Mouse (Mus musculus) adrenal gland, postnatal 25 days (tissue): ENCODE measurements around the gene Rassf1. TPM values are rescaled to one million over a fixed set of nuclear protein-coding genes. Genes with fewer than 3 reads are reported as not detected.
A peak's percentile ranks its signal among the peaks of the same experiment; 100 is the strongest.

Source experiments
- DNase-seq: peaks from one replicate; pipeline ENCODE4 v3.0.0; 2021; ENCODE audit warnings: mixed read lengths
- total RNA-seq: library from RNA; stranded (reverse); gene quantifications from 2 replicates; pipeline ENCODE4 v1.2.3, GENCODE M21; 2021

Rassf1 gene
- total RNA-seq, 1 experiment from 2014 or later, result 24.7 TPM

DNA sequence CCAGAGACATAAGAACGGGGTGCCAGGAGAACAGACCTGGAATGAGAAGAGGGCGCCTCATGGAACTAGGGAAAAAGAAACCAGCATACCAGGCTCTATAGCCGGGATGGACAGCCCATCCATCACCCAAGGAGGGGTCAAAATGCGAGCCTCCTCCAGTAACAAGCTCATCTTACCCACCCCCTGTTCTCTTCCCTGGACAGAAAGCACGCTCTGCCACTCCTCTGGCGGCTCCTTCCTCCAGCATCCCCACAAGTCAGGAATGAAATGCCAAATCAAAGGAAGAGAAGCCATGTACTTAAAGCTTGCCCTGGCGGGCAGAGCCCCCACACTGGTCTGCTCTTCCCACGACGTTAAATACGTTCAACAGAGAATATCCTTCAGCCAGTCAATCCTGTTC, 10.3 kb upstream of the Rassf1 start:
- no peak for DNase-seq

GRCm38 (mm10) chr9:107541474-107542351, 9.6 kb upstream of the Rassf1 start, which contains the start of the genes Cyb561d2 and Nprl2:
Cyb561d2 (minus strand) TSS chr9:107542193.
Nprl2 (plus strand) TSS chr9:107542226.
- peak; percentile 94 for DNase-seq

DNA sequence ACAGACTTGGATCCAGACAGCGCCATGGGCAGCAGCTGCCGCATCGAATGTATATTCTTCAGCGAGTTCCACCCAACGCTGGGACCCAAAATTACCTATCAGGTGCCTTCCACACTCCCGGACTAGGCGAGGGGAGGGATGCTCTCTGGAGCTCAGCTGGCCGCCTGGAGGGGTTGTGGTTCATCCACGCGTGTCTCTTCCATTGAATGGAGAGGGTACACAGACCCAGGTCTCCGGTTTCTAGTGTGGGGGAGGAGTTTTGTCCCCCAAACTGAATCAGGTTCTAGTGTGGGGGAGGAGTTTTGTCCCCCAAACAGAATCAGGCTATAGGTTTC, 9.0 kb upstream of the Rassf1 start:
- DNase-seq, result no peak

GRCm38 (mm10) chr9:107542721-107543120, 8.6 kb upstream of the Rassf1 start:
- no peak for DNase-seq

DNA sequence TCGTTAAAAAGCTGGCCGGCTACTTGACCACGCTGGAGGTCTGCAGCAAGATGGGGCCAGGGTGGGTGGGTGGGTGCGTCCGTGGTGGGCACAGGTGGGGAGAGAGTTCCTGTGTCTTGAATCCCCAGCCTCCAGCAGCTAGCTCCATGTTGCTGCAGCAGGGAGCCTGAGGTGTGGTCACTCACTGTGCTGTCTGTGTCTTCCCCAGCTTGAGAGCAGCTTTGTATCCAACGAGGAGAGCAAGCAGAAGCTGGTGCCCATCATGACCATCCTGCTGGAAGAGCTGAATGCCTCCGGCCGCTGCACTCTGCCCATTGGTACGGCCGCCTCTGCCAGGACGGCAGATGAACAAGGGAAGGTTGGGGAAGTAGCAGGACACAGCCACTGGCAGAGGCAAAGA, 8.1 kb upstream of the Rassf1 start:
- no peak for DNase-seq

DNA sequence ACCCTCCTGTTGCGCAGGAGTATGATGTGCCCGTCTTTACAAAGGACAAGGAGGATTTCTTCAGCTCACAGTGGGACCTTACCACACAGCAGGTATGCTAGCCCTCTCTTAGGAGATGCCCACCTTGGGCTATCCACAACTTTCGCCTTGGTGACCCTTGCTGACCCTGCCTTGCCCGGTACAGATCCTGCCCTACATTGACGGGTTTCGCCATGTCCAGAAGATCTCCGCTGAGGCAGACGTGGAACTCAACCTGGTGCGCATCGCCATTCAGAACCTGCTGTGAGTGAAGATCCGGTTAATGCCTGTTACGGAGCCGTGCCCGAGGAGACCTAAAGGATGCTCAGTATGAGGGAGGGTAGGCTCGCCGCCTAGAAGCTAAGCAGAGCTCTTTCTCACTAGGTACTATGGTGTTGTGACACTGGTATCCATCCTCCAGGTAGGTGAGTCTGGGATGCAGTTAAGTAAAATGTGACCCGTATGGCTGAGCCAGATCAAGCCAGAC, 7.1 kb upstream of the Rassf1 start:
- DNase-seq, result no peak

GRCm38 (mm10) chr9:107544729-107545128, 6.6 kb upstream of the Rassf1 start:
- no peak for DNase-seq

GRCm38 (mm10) chr9:107545199-107545598, 6.2 kb upstream of the Rassf1 start:
- DNase-seq, result no peak

GRCm38 (mm10) chr9:107545602-107546001, 5.8 kb upstream of the Rassf1 start:
- DNase-seq, result peak; percentile 76

DNA sequence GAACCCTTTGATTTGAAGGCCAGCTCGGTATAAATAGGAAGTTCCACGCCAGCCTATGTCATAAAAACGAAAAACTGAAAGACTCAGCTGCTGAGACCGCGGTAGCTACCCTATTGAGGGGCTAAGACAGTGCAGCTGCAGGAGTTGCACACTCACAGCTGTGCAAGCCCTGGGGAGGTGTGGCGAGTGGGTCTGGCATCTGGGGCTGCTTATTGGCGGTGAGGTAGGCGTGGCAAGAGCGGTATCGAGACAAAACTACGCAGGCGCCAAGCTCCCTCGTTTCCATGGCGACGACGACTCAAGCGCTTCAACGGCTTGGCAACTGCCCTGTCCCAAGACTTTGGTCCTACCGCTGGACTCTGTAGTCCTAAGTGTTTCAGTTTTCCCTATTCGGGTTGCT, 4.3 kb upstream of the Rassf1 start, which contains the start of gene Zmynd10:
Zmynd10 (plus strand) TSS at position 273 of the 400 bp plus-strand sequence.
- peak; percentile 90 for DNase-seq

- DNase-seq, result no peak
These were observed 3.4 kb upstream of the Rassf1 start for GRCm38 (mm10) chr9:107547957-107548356.

- DNase-seq, result no peak
These were observed 2.5 kb upstream of the Rassf1 start for GRCm38 (mm10) chr9:107548820-107549219.

- no peak for DNase-seq
These were observed 1.9 kb upstream of the Rassf1 start for GRCm38 (mm10) chr9:107549297-107550074.

DNA sequence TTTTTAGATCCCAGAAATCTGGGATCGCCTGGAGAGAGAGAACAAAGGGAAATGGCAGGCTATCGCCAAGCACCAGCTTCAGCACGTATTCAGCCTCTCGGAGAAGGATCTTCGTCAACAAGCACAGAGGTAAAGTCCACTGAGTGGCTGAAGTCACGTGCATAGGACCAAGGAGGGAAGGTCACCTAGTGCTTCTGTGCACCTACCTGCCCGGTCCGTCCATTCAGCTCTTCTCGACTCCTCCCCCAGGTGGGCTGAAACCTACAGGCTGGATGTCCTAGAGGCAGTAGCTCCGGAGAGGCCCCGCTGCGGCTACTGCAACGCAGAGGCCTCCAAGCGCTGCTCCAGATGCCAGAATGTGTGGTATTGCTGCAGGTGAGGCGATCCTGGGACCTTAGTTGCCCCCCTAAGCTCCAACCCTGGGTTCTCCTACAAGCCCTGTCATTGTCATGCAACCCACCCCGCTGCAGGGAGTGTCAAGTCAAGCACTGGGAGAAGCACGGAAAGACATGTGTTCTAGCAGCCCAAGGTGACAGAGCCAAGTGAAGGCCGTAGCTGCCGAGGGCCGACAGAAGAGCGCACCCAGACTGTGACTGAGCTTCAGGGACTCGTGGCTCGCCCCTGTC, 751 bp upstream of the Rassf1 start:
- DNase-seq, result no peak

DNA sequence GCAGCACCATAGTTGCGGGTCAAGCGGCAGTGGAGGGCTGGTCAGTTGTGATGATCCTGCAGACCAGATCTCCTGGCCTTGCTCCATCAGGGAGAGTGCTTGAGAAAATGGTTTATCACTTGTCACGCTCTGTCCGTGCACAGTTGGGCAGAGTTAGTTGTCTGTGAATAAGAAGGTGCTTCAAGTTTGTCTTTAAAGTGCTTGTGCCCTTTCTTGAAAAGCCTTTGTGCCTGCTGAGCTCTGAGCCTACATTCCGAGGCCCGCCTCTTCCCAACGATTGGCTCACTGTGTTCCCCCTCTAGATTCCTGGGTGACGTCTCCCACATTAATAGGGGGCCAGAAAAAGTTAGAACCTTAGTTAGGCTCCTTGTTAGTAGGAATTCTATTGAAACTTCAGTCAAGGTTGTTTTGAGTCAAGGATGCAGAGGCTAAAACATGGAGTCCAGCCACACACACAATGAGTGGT, 568 bp downstream of the Rassf1 start:
- no peak for DNase-seq

DNA sequence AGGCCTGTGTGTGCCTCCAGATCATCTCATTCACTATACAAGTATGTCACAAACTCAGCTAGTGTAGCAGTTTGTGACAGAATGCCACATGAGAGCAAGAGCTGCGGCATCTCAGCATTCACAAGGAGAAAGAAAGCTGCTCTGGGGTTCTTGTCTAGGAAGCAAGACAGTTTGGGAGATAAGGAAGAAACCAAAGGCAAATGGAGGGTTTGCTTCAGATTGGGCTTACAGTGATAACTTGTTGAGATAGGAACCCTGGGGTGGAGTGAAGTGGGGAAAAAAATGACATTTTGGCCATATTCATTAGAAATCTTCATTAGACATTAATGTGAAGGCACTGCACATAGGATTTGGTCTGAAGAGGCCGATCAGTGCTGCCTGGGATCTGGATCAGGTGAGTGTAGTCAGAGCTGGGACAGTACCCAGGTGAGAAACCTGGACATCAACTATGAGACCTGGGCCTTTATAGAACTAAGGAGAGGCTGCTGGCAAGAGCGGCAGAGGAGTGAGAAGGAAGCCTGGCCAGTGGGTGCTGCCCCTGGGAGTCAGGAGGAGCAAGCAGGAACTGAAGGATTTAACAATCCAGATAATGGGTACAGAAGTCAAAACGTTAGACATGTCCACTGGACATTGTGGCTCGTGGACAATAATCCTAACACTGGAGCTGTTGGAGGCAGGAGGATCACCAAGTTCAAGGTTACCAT, 1.5 kb downstream of the Rassf1 start:
- no peak for DNase-seq

DNA sequence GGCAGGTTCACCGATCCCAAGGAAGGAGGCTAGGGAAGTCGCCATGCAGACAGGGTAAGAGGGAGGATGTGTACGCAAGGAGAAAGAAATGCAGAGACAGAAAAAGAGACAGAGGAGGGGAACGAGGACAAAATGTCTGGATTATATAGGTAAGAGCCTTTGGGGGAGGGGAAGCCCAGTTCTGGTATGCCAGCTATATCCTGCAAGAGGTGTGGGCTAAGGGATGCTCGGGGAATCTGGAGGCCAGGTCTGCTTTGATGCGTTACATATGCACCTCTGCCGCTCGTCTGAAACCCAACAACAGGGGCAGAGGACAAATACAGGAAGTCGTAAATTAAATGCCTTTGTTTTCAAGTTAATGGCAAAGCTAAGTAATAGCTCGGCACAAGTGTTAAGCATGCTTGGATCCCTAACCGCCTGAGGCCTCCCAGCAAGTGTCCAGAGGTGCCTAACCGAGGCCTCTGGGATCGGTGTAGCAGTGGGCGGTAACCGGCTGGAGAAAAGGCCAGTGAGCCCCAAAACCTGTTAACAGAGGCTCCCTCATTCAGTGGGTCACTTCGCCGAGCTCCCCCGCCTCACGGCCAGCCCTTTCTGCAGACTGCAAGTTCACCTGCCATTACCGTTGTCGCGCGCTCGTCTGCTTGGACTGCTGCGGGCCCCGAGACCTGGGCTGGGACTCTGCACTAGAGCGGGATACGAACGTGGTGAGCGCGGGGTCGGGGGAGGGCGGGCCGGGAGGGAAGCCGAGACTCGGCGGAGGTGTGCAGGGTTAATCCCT, 2.4 kb downstream of the Rassf1 start:
- DNase-seq, result peak; percentile 46

- DNase-seq, result peak; percentile 93
These were observed 3.0 kb downstream of the Rassf1 start for GRCm38 (mm10) chr9:107554319-107554825.

- DNase-seq, result peak; percentile 53
These were observed 3.7 kb downstream of the Rassf1 start for GRCm38 (mm10) chr9:107555031-107555457.

GRCm38 (mm10) chr9:107555701-107556100, 4.3 kb downstream of the Rassf1 start:
- DNase-seq, result no peak

DNA sequence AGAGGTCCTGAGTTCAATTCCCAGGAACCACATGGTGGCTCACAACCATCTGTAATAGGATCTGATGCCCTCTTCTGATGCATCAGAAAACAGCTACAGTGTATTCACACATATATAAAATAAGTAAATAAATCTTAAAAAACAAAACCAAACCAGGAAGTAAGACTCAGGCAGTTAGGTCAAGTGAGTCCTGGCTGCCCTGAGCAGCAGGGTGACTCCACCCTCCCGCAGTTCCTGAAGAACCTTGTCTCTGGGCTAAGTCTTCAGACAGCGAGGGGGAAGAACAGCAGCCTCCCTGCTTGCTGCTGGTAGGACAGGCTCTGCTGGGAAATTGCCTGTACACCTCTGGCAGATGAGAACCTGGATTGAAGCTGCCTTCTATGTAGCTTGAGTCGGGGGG, 5.0 kb downstream of the Rassf1 start:
- DNase-seq, result no peak
